Mouse (Mus musculus) heart, adult 2 months (tissue): ENCODE data around the gene Tspan9.

Experiments used
- CTCF ChIP-seq: fragments of 200-600 bp; IDR thresholded peaks from 2 replicates; pipeline ENCODE4 v1.8.1; 2022; ENCODE audit warnings: antibody characterized with exemption, mild to moderate bottlenecking, moderate library complexity
- EP300 ChIP-seq: fragments of 200-500 bp; IDR thresholded peaks from 2 replicates; pipeline ENCODE4 v1.6.1; 2011; ENCODE audit warnings: low read depth, low read length, control low read depth; ENCODE audit not compliant: insufficient read depth
- POLR2A ChIP-seq: fragments of 200-500 bp; IDR thresholded peaks from 2 replicates; pipeline ENCODE4 v1.6.1; 2011; ENCODE audit warnings: mild to moderate bottlenecking, low read depth, low read length, control low read depth; ENCODE audit not compliant: insufficient read depth

DNA sequence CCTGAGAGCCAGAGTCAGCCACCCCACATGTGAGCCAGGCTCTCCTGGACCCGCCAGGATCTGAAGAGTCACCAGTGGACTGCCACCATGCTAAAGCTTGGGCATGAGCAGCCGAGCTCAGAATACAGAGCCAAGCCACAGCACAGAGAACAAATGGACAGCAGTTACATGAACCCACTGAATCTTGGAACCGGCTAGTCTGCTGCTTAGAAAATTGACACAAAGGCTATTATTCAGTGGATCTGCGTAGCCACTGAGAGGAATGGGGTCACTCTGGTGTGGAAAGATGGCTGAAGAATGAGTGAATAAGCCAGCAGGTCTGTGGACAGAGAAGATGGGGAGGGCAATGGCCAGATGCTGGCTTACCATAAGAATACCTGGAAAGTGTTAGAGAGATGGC, 12.7 kb downstream of the Tspan9 start:
- TF ChIP-seq CTCF (no peak), POLR2A (no peak), EP300 (no peak)
